Mouse (Mus musculus): ENCODE measurements around the gene H1f0. TPM values are rescaled to one million over a fixed set of nuclear protein-coding genes. Genes with fewer than 3 reads are reported as not detected.
A peak's percentile ranks its signal among the peaks of the same experiment; 100 is the strongest.
"Not testable (repeated sequence)": the region's sequence is repeated elsewhere in the genome, so short reads cannot be mapped to it uniquely, and the experiment has no call there.

H1f0 gene
- polyA plus RNA-seq, 1 experiment = 111 TPM

- Histone ChIP-seq H3K79me2 (ENCODE audit: control insufficient read depth, insufficient read depth) (peaks cover 17% of the 10 kb centered on the region), H3K4me3 (ENCODE audit: insufficient read depth, poor library complexity, severe bottlenecking) (peak overlapping the region; percentile 30), H3K27me3 (ENCODE audit: control insufficient read depth, insufficient read depth, insufficient read length) (peaks cover 3% of the 10 kb centered on the region), H3K36me3 (ENCODE audit: control insufficient read depth, insufficient read depth) (no peaks in the 10 kb centered on the region), H3K79me3 (ENCODE audit: low read depth) (no peaks in the 10 kb centered on the region), H3ac (ENCODE audit: control insufficient read depth, insufficient read length, low read depth) (peak overlapping the region; percentile 65)
- TF ChIP-seq USF1 (IDR thresholded peaks at IDR 0.05; ENCODE audit: low read depth) = peak; percentile 99
- TF ChIP-seq MAX (IDR thresholded peaks at IDR 0.05) = peak; percentile 78
- TF ChIP-seq FOSL1 (IDR thresholded peaks at IDR 0.05; ENCODE audit: insufficient read depth, low read length, poor library complexity, severe bottlenecking) = no peak
These were observed 2.5 kb downstream of the H1f0 start for GRCm38 (mm10) chr15:79030551-79031435.

DNA sequence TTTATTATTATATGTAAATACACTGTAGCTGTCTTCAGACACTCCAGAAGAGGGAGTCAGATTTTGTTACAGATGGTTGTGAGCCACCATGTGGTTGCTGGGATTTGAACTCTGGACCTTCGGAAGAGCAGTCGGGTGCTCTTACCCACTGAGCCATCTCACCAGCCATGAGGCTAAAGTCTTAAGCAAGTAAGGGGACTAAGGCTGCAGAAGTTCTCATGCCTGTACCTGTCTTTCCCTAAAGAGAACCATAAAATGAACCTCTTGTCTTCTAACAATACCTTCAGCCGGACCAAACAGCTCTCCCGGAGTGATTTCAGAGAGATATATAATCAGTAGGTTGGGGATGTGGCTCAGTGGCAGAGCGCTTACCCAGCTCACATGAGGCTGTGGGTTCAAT, 3.7 kb downstream of the H1f0 start:
- not testable (repeated sequence) for H3ac ChIP-seq (ENCODE audit: control insufficient read depth, insufficient read length, low read depth); H3K4me3 ChIP-seq (ENCODE audit: insufficient read depth, poor library complexity, severe bottlenecking); H3K36me3 ChIP-seq (ENCODE audit: control insufficient read depth, insufficient read depth); H3K79me3 ChIP-seq (ENCODE audit: low read depth); H3K27me3 ChIP-seq (ENCODE audit: control insufficient read depth, insufficient read depth, insufficient read length)
- H3K79me2 ChIP-seq (ENCODE audit: control insufficient read depth, insufficient read depth) = peaks cover 17% of the 10 kb centered on the region

- Histone ChIP-seq H3K79me2 (ENCODE audit: control insufficient read depth, insufficient read depth) (no peaks in the 10 kb centered on the region), H3K27me3 (ENCODE audit: control insufficient read depth, insufficient read depth, insufficient read length) (peaks cover 28% of the 10 kb centered on the region), H3ac (ENCODE audit: control insufficient read depth, insufficient read length, low read depth) (peak overlapping the region; percentile 19), H3K79me3 (ENCODE audit: low read depth) (no peaks in the 10 kb centered on the region), H3K4me3 (ENCODE audit: insufficient read depth, poor library complexity, severe bottlenecking) (no peak overlapping the region), H3K36me3 (ENCODE audit: control insufficient read depth, insufficient read depth) (no peaks in the 10 kb centered on the region)
- TF ChIP-seq CTCF (IDR thresholded peaks at IDR 0.05; ENCODE audit: control insufficient read depth, insufficient read depth, insufficient read length) = peak; percentile 97
- TF ChIP-seq MAX (IDR thresholded peaks at IDR 0.05) = no peak
- no peak for TF ChIP-seq MYOG (IDR thresholded peaks at IDR 0.05; ENCODE audit: control insufficient read depth, extremely low read depth, insufficient read length)
- TF ChIP-seq FOSL1 (IDR thresholded peaks at IDR 0.05; ENCODE audit: insufficient read depth, low read length, poor library complexity, severe bottlenecking) = no peak
These were observed 9.7 kb downstream of the H1f0 start for GRCm38 (mm10) chr15:79037913-79038328.

DNA sequence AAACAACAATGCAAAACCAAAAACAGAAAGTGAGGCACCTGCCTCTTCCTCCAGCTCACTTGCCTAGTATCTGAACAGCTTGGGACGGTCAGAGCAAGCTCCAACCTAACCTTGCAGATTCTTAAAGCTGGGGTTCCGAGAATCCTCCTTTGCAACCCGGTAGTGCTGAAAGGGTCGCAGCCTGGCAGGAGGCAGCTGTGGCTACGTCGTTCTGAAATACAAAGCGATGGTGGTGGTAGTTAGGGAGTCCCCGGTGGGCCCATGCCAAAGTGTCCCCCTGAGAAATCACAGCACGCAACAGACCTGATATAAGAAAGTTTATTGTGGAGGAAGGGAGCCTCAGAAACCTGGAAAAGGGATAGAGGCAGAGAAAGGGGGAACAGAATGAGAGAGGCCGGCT, 10.1 kb downstream of the H1f0 start:
- H3K36me3 ChIP-seq (ENCODE audit: control insufficient read depth, insufficient read depth) = no peaks in the 10 kb centered on the region
- H3K27me3 ChIP-seq (ENCODE audit: control insufficient read depth, insufficient read depth, insufficient read length) = peaks cover 32% of the 10 kb centered on the region
- no peak overlapping the region for H3K4me3 ChIP-seq (ENCODE audit: insufficient read depth, poor library complexity, severe bottlenecking)
- no peak overlapping the region for H3ac ChIP-seq (ENCODE audit: control insufficient read depth, insufficient read length, low read depth)
- TF ChIP-seq USF1 (IDR thresholded peaks at IDR 0.05; ENCODE audit: low read depth) (no peak), FOSL1 (IDR thresholded peaks at IDR 0.05; ENCODE audit: insufficient read depth, low read length, poor library complexity, severe bottlenecking) (no peak), MYOD1 (IDR thresholded peaks at IDR 0.05; ENCODE audit: control insufficient read depth, insufficient read length, low read depth) (no peak), CEBPB (IDR thresholded peaks at IDR 0.05; ENCODE audit: low read depth) (no peak), CTCF (IDR thresholded peaks at IDR 0.05; ENCODE audit: control insufficient read depth, insufficient read depth, insufficient read length) (no peak), MAX (IDR thresholded peaks at IDR 0.05) (no peak), MYOG (IDR thresholded peaks at IDR 0.05; ENCODE audit: control insufficient read depth, extremely low read depth, insufficient read length) (no peak)
- H3K79me2 ChIP-seq (ENCODE audit: control insufficient read depth, insufficient read depth) = no peaks in the 10 kb centered on the region
- no peaks in the 10 kb centered on the region for H3K79me3 ChIP-seq (ENCODE audit: low read depth)

GRCm38 (mm10) chr15:79038853-79039252, 10.6 kb downstream of the H1f0 start:
- Histone ChIP-seq H3K36me3 (ENCODE audit: control insufficient read depth, insufficient read depth) (no peaks in the 10 kb centered on the region), H3K4me3 (ENCODE audit: insufficient read depth, poor library complexity, severe bottlenecking) (no peak overlapping the region), H3ac (ENCODE audit: control insufficient read depth, insufficient read length, low read depth) (no peak overlapping the region), H3K27me3 (ENCODE audit: control insufficient read depth, insufficient read depth, insufficient read length) (peaks cover 37% of the 10 kb centered on the region), H3K79me2 (ENCODE audit: control insufficient read depth, insufficient read depth) (no peaks in the 10 kb centered on the region), H3K79me3 (ENCODE audit: low read depth) (no peaks in the 10 kb centered on the region)
- peak; percentile 70 for TF ChIP-seq MAX (IDR thresholded peaks at IDR 0.05)
- TF ChIP-seq USF1 (IDR thresholded peaks at IDR 0.05; ENCODE audit: low read depth) = no peak
- peak; percentile 99 for TF ChIP-seq CTCF (IDR thresholded peaks at IDR 0.05; ENCODE audit: control insufficient read depth, insufficient read depth, insufficient read length)
- no peak for TF ChIP-seq FOSL1 (IDR thresholded peaks at IDR 0.05; ENCODE audit: insufficient read depth, low read length, poor library complexity, severe bottlenecking)
- no peak for TF ChIP-seq MYOD1 (IDR thresholded peaks at IDR 0.05; ENCODE audit: control insufficient read depth, insufficient read length, low read depth)
- TF ChIP-seq MYOG (IDR thresholded peaks at IDR 0.05; ENCODE audit: control insufficient read depth, extremely low read depth, insufficient read length) = no peak

All from C2C12 (cell line).